Mouse (Mus musculus): ENCODE measurements around the gene Omd. TPM values are rescaled to one million over a fixed set of nuclear protein-coding genes. Genes with fewer than 3 reads are reported as not detected.

Omd gene
- total RNA-seq (2023): not detected

DNA sequence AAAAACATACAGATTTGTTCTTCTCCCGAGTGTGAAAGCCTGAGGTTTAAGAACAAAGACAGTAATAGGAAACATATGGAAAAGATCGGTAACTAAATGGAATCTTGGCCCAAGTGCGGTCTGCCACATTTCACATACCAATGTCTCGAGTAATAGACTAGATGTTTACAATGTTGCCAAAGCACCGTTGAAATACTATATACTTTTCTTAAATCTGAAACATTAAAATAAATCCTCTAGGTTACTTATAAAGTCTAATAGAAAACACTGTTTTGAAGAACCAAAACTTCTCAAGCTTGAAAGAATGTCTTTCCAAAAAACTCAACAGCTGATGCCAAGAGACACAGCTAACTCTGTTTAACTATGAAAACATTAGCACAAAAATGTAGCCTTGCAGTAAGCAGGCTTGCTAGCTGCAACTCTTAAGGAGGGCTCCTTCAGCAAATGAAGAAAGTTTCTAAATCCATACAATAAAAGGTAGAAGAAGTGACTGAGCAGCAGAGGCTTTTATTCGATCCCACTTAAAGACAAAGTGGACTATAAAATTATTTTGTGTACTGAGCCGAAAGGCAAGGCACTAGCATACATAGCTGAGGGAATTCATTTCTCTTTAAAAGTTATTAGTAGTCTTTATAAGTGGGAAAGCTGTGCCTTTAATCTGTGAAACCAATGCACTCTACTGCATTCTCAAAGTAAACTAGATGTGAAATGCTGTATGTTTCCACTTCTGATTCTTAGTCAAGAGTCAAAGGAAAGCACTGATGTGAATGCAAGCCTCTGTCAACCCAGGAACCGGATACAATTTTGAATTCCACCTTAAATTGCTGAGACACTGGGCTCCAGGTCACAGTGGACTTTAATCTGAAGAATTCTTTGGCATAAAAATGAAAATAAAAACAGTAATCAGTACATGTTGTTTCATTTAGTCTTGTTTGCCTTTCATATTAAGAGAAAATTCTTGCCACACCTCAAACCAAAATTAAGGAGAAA, at the start of gene Omd:
Gene Omd, plus strand, starts transcription at position 922 of the 990 bp plus-strand sequence.

DNA sequence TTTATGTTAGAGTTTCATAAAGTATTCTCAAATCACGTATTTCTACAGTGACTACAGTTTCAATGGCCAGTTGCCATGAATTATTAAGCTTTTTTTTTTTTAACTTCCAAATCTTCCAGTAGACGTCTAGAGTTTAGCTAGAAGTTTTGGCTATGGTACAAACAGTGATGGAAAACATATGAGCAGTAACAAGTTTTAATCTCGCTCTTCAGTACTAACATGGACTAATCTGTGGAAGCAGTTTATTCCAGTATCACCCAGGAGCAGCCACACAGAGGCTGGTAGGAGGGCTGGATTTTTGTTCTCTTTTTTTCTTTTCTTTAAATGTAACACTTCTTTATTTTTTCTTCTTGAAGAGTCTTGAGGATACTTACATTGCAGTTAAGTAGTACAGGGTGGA, 38.0 kb upstream of the Omd start, which contains the start of gene Aspn:
Gene Aspn, plus strand, starts transcription at position 165 of the 400 bp plus-strand sequence.

DNA sequence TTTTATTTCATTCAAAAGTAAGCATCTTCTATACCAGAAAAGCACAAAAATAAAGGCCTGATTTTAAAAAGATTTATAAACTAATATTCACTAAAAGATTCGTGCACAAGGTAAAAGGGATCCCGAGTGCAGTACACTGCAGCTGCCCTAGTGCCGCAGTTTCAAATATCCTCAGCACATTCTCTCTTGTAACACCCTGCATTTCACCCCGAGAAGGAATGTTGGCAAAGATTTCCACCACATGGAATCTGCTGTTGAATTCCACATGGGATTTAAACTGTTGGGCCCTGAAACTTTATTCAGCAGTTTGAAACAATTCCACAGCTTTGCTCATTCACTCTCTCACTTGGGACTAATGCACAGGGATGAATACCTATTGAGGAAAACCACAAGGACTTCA, 25.5 kb downstream of the Omd start, which contains the start of gene Ogn:
Gene Ogn, plus strand, starts transcription at position 333 of the 400 bp plus-strand sequence.

Other genes with a start within 250 kb of the Omd start
- 10 to 100 TPM; 31.0 to 34.8 TPM for gene Bicd2, start 240.9 kb upstream of the Omd start, total RNA-seq (2023)
- 10 to 100 TPM; 10.8 to 13.5 TPM for gene Ippk, start 161.2 kb upstream of the Omd start, total RNA-seq (2023)
- gene Tes3-ps, start 89.1 kb upstream of the Omd start, total RNA-seq (2023): 1 to 10 TPM in 1 of 2 experiments, under 1 TPM in 1; 0.92 to 1.0 TPM
- gene Ecm2, start 77.7 kb upstream of the Omd start, total RNA-seq (2023): under 1 TPM in 1 of 2 experiments, not detected in 1; 0.09 TPM
- gene Aspn, start 38.0 kb upstream of the Omd start, total RNA-seq (2023): not detected
- gene Ogn, start 25.6 kb downstream of the Omd start, total RNA-seq (2023): not detected
- 1 to 10 TPM; 1.1 to 1.9 TPM for gene Cenpp, start 70.3 kb downstream of the Omd start, total RNA-seq (2023)
- gene Nol8, start 70.6 kb downstream of the Omd start, total RNA-seq (2023): 10 to 100 TPM; 49.5 to 59.9 TPM
- 100 to 1,000 TPM; 110 to 126 TPM for gene Iars, start 99.6 kb downstream of the Omd start, total RNA-seq (2023)
- gene Gm30302, start 216.5 kb downstream of the Omd start, total RNA-seq (2023): not detected

Measured in T-cell, adult 66 days (primary cell).